9 mouse cellular contexts compared by ENCODE assay signal in the genomic region with DNA sequence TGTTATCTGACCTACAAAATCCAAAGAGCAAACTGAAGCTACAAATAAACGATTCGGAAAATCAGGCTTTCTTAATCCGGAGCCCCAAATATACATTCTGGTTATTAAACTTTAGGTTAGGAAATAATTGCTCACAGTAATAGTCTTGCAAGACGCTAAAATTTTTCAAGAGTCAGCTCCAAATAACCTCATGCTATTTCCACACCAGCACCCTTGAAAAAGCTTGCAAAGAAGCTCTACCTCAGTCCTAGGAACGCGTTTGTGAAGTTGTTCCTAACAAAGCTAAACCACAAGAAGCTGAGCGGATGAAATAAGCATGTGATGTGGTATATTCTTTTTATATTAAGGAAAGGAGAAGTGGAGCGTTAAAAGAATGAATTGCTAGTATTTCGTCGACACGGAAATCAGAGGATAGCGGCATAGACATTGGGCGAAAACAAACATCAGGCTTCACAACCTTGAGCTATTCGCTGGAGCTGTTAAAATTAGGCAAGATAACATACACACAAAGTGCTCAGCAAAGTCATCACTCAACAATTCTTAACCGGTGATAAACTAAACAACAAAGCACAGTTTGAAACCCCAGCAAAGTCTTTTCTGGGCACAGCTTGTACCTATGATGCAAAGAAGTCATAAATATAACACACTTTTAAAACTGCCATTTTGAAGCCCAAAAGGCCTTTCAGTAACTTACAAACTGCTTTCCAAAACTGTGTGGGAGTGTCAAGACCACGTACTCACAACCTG. TPM values are rescaled to one million over a fixed set of nuclear protein-coding genes. Genes with fewer than 3 reads are reported as not detected.
DNase-seq lines count a peak whose midpoint lies in the region; ATAC-seq lines count a peak whose summit lies in the region.
"Had no signal": no experiment of that assay in that cellular context is flagged by ENCODE, and none has a peak within 500 bp of the region (broad histone marks: within the 10 kb centered on the region; RNA-seq: fewer than 3 reads in every experiment).

No protein-coding gene starts in this region.

- no peak for ATAC-seq in neural tube, embryonic 11.5 days (ENCODE audit: insufficient read depth, low FRiP score, low TSS enrichment)

- H3K36me3 ChIP-seq in neural tube, embryonic 11.5 days (ENCODE audit: control insufficient read depth, insufficient read depth, low read length), result no peaks in the 10 kb centered on the region

- H3K4me1 ChIP-seq in neural tube, embryonic 11.5 days (ENCODE audit: control insufficient read depth, insufficient read depth, low read length), result peaks cover 20% of the 10 kb centered on the region

- H3K27ac ChIP-seq in neural tube, embryonic 11.5 days (ENCODE audit: low read depth, low read length), result peak overlapping the region; percentile 84

- peak overlapping the region; percentile 78 for H3K9ac ChIP-seq in neural tube, embryonic 11.5 days (ENCODE audit: low read length)

- WGBS in neural tube, embryonic 11.5 days, result 33% methylated on average over 16 of the region's 16 CpGs

- peak overlapping the region; percentile 69 for H3K4me3 ChIP-seq in neural tube, embryonic 11.5 days (ENCODE audit: low read depth, low read length)

- no peaks in the 10 kb centered on the region for H3K9me3 ChIP-seq in neural tube, embryonic 11.5 days (ENCODE audit: control insufficient read depth, low read length)

- no peaks in the 10 kb centered on the region for H3K27me3 ChIP-seq in neural tube, embryonic 11.5 days (ENCODE audit: control insufficient read depth, insufficient read depth, low read length)
- H3K27me3 ChIP-seq: Patski had no signal

- H3K4me2 ChIP-seq in neural tube, embryonic 11.5 days (ENCODE audit: low read depth), result peak overlapping the region; percentile 65

- peak; percentile 22 for DNase-seq in embryo, embryonic 9.5 days (ENCODE audit: extremely low spot score)
- DNase-seq in embryo, embryonic 10 days (ENCODE audit: low spot score), result no peak
- peak; percentile 48 for DNase-seq in thymus, postnatal 0 days (ENCODE audit: low spot score)
- DNase-seq in thymus, adult 18-20 months, result no peak
- peak; percentile 42 for DNase-seq in hindlimb bud, embryonic 11.5 days (ENCODE audit: extremely low spot score, low read depth, low spot score)
- DNase-seq in neural tube, embryonic 11.5 days (ENCODE audit: low spot score), result no peak
- no peak for DNase-seq in adrenal gland, postnatal 36 days
- no peak for DNase-seq in spleen, postnatal 14 days (ENCODE audit: low spot score in 2 of 2)

RNA-seq across cellular contexts. Expression of a gene that starts 0.9 kb away (rescaled TPM):
- 212 and 214 TPM in 2 replicates for polyA plus RNA-seq in thymus, postnatal 0 days (2015; fragmentation: Nextera tagmentation; extraction: Ambion mirVana)
- 188 and 190 TPM in 2 replicates for polyA plus RNA-seq in neural tube, embryonic 11.5 days (2014; fragmentation: Nextera tagmentation; extraction: Ambion mirVana)
- total RNA-seq in adrenal gland, postnatal 36 days (2021), result 100 to 1,000 TPM in 1 of 2 experiments, 10 to 100 TPM in 1; 77.3 to 110 TPM

RNA-seq across cellular contexts. Expression of a gene that starts 40.2 kb away (rescaled TPM):
- polyA plus RNA-seq in thymus, postnatal 0 days (2015; fragmentation: Nextera tagmentation; extraction: Ambion mirVana), result 110 and 118 TPM in 2 replicates
- polyA plus RNA-seq in neural tube, embryonic 11.5 days (2014; fragmentation: Nextera tagmentation; extraction: Ambion mirVana), result 77.0 and 80.1 TPM in 2 replicates
- total RNA-seq in adrenal gland, postnatal 36 days (2021), result 10 to 100 TPM; 40.6 to 42.5 TPM

Comparison
In these comparisons a context has a peak if more than half of its experiments do, and no peak if none do; other contexts are left out.
1. DNase-seq: peak in embryo, embryonic 9.5 days (single experiment), thymus, postnatal 0 days (single experiment) and hindlimb bud, embryonic 11.5 days (single experiment); none in embryo, embryonic 10 days (single experiment), thymus, adult 18-20 months (0 of 2), neural tube, embryonic 11.5 days (single experiment), adrenal gland, postnatal 36 days (0 of 2) and spleen, postnatal 14 days (0 of 2).